Mouse (Mus musculus) fibroblast of lung, adult 2 months (primary cell): Measurements from ENCODE around the gene Mmp21.

Experiments
- DNase-seq: peaks from one replicate; pipeline ENCODE4 v3.0.0-alpha.2; 2011; ENCODE audit warnings: low read depth

The Mmp21 gene

DNA sequence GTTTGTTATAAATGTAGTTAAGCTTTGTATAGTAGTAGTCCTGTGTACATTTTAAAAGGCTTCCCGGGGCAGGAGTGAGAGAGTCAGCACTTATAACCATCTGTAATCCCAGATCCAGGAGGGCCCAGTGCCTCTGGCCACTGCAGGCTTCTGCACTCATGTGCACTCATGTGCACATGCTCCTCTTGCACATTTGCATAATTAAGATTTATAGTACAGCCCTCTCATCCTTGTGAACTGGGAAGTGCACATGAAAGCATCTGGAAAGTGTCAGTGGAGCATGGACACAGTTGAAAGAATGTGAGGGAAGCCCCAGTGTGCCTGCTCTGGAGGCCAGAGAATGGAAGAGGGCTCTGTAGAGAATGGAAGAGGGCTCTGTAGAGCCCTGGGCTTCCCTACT lies 17.4 kb downstream of the Mmp21 start:
- no peak for DNase-seq

DNA sequence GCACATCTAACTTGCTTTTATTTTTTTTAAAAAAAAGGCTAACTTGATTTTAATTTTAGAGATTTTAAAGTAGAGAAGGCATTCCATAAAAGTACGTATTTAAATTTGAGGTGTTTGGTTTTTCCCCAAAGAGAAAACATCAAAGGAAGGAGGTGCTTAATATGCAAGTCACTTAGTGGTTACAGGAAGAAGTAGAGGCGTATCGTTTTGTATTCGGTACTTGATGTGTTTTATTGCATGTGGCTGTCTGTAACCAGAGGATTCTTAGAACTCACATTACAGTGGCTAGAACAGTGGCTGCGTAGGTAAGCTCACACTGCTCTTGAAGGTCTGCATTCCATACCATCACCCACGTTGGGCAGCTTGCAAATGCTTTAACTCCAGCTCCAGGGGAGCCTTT lies 34.1 kb downstream of the Mmp21 start:
- no peak for DNase-seq

DNA sequence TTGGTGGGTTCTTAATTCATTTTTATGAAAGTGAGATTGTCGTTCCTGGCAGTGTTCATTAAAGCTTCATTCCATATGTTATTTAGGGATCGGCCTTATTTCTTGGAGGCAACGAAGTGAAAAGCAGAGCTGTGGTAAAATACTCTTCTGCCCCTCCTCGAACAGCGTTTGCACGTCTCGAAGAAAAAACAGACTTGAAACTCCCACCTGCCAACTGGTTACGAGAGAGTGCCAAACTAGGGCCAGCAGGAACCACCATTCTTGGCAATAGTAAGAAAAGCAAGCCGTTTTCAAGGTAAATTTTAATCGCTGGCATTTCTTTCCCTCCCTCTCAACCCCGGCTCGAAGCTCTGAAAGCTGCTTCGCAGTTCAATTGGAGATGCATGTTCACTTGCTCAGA lies 41.0 kb downstream of the Mmp21 start:
- no peak for DNase-seq

DNA sequence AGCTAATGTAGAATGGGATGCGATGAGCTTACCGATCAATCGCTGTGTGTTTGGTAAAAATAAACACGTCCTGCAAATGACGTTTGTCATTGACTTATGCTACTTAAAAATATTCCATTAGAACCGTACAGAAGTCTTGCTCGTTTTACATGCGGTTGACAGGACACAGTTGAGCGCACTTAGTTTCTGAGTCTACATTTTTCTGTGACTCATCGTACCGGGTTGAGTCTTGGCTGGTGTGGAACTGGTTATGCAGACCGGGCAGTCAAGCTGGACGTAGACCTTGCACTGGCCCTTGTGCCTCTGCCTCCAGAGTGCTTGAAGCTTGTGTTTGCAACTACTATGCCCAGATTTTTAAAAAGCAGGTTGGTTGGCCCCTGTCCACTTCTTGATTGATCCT lies 41.6 kb downstream of the Mmp21 start:
- DNase-seq: peak; percentile 34

DNA sequence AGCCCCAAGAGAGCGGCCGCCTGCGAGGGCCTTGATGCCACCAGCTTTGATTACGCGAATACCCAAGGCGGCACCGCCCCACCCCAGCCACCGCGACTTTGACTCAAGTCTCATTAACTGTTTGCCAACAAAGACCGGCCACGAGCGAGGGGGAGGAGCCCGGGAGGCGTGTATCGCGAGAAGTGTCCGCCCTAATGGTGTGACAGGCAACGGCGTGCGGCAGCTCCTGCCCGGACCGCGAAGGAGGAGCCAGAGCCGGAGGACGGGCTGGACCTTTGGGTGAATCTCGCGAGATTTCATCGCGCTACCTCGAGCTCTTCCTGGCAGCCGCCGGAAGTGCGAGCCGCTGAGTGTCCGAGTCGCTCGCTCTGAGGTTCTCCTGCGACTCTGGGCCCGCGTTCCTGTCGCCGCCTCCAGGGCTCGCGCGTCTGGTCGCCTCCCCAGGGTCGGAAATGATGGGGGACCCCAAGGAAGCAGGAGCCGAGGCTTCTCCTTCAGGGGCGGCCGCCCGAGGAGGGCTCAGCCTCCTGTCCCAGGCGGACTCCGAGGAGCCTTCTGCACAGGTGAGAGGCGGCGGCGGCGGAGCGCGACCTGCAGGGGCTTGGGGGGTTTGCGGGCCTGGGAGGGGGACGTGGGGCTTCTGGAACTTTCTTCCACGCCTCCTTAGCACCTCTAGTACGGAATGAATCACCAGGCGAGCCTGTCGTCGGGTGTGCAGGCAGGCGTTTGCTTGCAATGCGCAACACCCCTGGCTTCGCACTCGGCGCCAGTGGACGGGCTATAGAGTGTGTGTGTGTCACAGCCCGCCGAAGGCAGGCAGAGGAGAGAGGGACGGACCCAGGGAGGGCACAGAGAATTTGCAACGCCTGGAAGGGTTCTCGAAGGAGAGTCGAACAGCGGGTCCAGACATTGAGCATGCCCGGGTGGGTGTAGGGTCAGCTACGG lies 42.2 kb downstream of the Mmp21 start, which contains the start of gene Edrf1:
Edrf1 (plus strand) TSS at position 183 of the 945 bp plus-strand sequence.
- peak; percentile 99 for DNase-seq

DNA sequence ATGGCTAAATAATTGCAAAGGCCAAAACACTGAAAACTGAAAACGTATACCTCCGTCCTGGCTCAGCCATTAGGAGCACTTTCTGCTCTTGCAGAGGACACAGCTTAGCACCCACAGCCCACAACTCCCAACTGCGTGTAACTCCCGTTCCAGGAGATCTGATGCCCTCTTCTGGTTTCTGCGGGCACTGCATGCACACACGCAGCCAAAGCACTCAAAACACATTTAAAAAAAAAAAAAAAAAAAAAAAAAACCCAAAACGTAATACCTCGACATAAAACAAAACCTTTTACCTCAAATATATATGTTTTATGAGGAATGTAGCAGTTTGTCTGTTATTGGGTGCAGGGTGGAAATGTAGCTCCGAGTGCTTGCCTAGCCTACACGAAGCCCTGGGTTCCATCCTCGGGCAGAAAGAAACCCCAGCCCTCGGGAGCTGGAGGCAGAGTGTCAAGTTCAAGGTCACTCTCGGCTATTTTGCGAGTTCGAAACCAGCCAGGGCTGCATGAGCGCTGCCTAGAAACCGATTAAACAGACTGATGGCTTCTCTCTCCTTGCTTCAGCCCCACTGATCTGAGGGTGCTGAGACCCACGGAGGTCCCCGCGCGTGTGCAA lies 43.0 kb downstream of the Mmp21 start:
- DNase-seq: peak; percentile 79

DNA sequence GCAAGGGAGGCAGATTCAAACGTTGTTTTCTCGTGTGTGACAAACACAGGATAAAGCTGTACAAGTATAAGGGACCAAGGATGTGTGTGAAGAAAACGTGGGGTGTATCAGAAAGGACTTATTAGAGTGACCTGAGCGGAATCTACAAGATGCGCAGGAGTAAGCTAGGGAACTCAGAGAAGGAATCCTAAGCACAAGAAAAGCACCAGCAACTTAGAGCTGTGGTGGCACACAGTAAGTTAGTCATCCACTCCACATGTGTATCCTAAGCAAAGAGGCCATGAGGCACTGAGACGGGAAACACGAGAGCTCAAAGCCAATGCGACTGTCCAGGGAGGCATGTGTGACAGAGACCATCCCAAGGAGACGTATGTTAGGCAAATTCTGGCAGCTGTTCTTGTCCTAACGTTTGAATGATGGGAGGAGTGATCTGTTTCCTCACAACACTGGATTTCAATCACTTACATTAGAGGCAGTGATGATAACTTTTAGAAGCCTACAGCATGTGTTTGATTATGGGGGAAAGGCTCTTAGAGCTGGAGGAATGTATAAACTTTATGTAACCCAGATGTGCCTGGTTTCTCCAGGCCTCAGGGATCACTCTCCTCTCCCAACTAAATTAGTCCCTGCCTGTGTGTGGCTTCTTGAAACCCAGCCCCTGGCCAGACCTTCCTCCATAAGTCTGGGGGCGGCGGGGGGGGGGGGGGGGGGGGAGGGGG lies 44.8 kb downstream of the Mmp21 start:
- no peak for DNase-seq

DNA sequence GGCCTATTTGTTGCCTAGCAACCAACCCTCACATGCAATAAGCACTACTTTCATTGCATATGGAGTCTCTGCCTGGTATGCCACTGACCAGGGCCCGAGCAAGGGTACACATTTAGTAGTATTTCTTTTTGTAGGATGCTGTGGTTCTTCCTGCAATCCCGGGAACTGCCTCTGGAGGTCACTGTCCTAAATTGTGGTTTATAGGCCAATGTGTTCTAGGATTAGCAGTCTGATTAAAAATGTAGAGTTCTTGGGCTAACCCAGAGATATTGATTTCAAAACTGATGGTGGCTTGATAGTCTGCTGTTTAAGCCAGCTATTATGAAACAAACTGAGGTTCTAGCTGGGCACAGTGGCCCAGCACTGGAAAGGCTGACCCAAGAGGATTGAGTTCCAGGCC lies 47.4 kb downstream of the Mmp21 start:
- DNase-seq: peak; percentile 15

DNA sequence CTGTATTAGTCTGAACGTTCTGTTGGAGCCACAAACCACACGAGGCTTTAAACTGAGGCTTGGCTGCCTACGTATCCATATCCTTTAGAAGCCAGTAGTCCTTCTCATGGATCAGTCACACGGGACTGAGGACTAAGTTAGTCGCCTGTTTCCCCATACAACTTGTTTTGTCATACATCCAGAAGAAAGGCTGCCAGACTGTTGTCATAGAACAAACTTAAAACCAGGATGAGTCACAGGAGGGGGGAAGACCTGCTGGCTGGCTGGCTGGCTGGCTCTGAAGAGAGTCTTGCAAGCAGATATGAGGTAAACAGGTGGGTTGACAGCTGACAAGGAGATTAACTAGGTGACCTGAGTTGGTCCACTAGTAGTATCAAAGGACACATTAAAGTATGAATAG lies 49.0 kb downstream of the Mmp21 start:
- DNase-seq: peak; percentile 9

DNA sequence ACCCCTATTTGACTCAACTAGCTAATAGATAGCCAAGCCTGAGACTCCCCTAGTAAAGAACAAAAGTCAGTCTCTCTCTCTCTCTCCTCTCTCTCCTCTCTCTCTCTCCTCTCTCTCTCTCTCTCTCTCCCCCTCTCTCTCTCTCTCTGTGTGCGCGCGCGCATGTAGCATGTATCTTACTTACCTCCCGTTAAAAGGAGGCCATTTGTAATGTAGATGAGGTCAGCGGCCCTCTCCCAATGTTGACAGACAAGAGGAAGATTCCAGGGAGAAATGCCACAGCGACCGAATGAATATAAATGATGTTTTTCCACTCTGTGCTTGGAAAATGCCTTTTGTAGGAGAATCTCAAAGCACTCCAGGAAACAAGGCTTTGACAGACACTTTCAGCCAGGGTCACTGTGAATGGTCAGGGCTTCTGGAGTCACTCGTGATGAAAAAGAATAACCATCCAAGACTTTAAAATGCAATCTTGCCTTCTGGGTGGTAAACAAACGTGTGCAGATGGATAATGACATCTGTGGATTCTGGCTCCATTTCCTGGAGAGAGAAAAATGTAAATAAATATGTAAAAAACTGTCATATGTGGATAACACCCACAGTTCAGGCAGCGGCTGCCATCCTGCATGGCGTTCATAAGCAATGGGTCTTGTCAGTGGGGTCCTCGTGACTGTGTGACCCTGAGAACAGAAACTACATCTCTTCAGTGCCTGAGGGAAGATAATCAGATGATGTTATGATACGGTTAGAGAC lies 52.5 kb downstream of the Mmp21 start:
- no peak for DNase-seq
